Mouse (Mus musculus) limb, embryonic 14.5 days (tissue): Measurements from ENCODE around the gene Tmco1. TPM values are rescaled to one million over a fixed set of nuclear protein-coding genes. Genes with fewer than 3 reads are reported as not detected.

ENCODE experiments used
- ATAC-seq: fragments of 200-750 bp; cut with Nextera tagmentation; 2 replicates; pipeline ENCODE4 v1.8.0; 2017; ENCODE audit warnings: low read depth, moderate number of reproducible peaks, moderate TSS enrichment; ENCODE audit not compliant: low FRiP score
- DNase-seq: peaks from one replicate; pipeline ENCODE4 v3.0.0-alpha.2; 2015; ENCODE audit warnings: low spot score
- H3K27ac ChIP-seq: fragments of 300-500 bp; sonication (generic); replicated peaks from 2 replicates; pipeline ENCODE4 v1.5.1; 2014; ENCODE audit warnings: low read depth, mild to moderate bottlenecking, low read length, moderate library complexity, mixed read lengths
- H3K27me3 ChIP-seq: fragments of 300-500 bp; sonication (generic); 2 replicates; pipeline ENCODE4 v1.6.1; 2014; ENCODE audit warnings: low read length, mixed read lengths; ENCODE audit not compliant: control insufficient read depth, insufficient read depth
- H3K36me3 ChIP-seq: fragments of 300-500 bp; sonication (generic); 2 replicates; pipeline ENCODE4 v1.6.1; 2014; ENCODE audit warnings: mild to moderate bottlenecking, low read length, moderate library complexity, mixed read lengths; ENCODE audit not compliant: control insufficient read depth, insufficient read depth
- H3K4me1 ChIP-seq: fragments of 300-500 bp; sonication (generic); 2 replicates; pipeline ENCODE4 v1.6.1; 2014; ENCODE audit warnings: antibody characterized with exemption, low read length, mixed read lengths; ENCODE audit not compliant: control insufficient read depth, insufficient read depth
- H3K4me2 ChIP-seq: fragments of 300-500 bp; sonication (generic); replicated peaks from 2 replicates; pipeline ENCODE4 v1.6.1; 2014; ENCODE audit warnings: low read depth, mild to moderate bottlenecking, low read length, moderate library complexity; ENCODE audit not compliant: severe bottlenecking
- H3K4me3 ChIP-seq: fragments of 300-500 bp; sonication (generic); replicated peaks from 2 replicates; pipeline ENCODE4 v1.5.1; 2014; ENCODE audit warnings: low read length
- H3K9ac ChIP-seq: fragments of 300-500 bp; sonication (generic); 2 replicates; pipeline ENCODE4 v1.6.1; 2014; ENCODE audit warnings: mild to moderate bottlenecking, low read depth, low read length, moderate library complexity; ENCODE audit not compliant: severe bottlenecking
- H3K9me3 ChIP-seq: fragments of 300-500 bp; sonication (generic); 2 replicates; pipeline ENCODE4 v1.6.1; 2016; ENCODE audit warnings: low read length; ENCODE audit not compliant: control insufficient read depth
- POLR2A ChIP-seq: fragments of 200-500 bp; IDR thresholded peaks from 2 replicates; pipeline ENCODE4 v1.8.0; 2012; ENCODE audit warnings: inconsistent platforms, mild to moderate bottlenecking, moderate library complexity, borderline replicate concordance; ENCODE audit not compliant: insufficient read depth, insufficient read length; ENCODE audit errors: extremely low read depth
- WGBS: fragments of 180-500 bp; shearing (Covaris S2); extraction: QIAGEN DNeasy Blood & Tissue Kit; methylation state at CpG from one replicate; pipeline ENCODE4 v1.1.7; 2014; 5-methylcytosine and 5-hydroxymethylcytosine counted together
- polyA plus RNA-seq, 2 experiments: library from polyadenylated mRNA; depleted of rRNA in 1 of 2; stranded (reverse) in 1 of 2; unstranded in 1 of 2; fragments of >200 nt; fragmentation: Nextera tagmentation in 1 of 2; extraction: Ambion mirVana in 1 of 2; gene quantifications; 2 replicates each; pipeline versions ENCODE4 v1.2.1 to v1.2.3; 2012 to 2014

Tmco1 gene
- polyA plus RNA-seq, 2 experiments, result 73.4 to 86.5 TPM

- no peaks in the 10 kb centered on the region for H3K27me3 ChIP-seq
- H3K4me2 ChIP-seq, result no peak overlapping the region
- no peak for TF ChIP-seq POLR2A
- WGBS, result 53% methylated on average over 6 of the region's 6 CpGs
- DNase-seq, result no peak
- H3K9me3 ChIP-seq, result no peaks in the 10 kb centered on the region
- no peak for ATAC-seq
- no peak overlapping the region for H3K4me3 ChIP-seq
- no peaks in the 10 kb centered on the region for H3K4me1 ChIP-seq
- no peaks in the 10 kb centered on the region; the same call in 1 of the 2 replicates for H3K36me3 ChIP-seq
- H3K27ac ChIP-seq, result no peak overlapping the region
- no peak overlapping the region for H3K9ac ChIP-seq
These were observed 69.8 kb downstream of the Tmco1 start for GRCm38 (mm10) chr1:167378019-167378418.

- no peaks in the 10 kb centered on the region for H3K4me1 ChIP-seq
- H3K27ac ChIP-seq, result no peak overlapping the region
- WGBS, result 83% methylated on average over 5 of the region's 5 CpGs
- TF ChIP-seq POLR2A, result no peak
- no peaks in the 10 kb centered on the region for H3K9me3 ChIP-seq
- H3K9ac ChIP-seq, result no peak overlapping the region
- no peaks in the 10 kb centered on the region for H3K27me3 ChIP-seq
- no peak for ATAC-seq
- H3K4me2 ChIP-seq, result no peak overlapping the region
- no peak overlapping the region for H3K4me3 ChIP-seq
- no peak for DNase-seq
- no peaks in the 10 kb centered on the region; the same call in 1 of the 2 replicates for H3K36me3 ChIP-seq
These were observed 71.6 kb downstream of the Tmco1 start for GRCm38 (mm10) chr1:167379751-167380150.

- 86% methylated on average over 2 of the region's 2 CpGs for WGBS
- no peak overlapping the region for H3K27ac ChIP-seq
- DNase-seq (no peak), ATAC-seq (no peak)
- H3K4me1 ChIP-seq, result no peaks in the 10 kb centered on the region
- no peaks in the 10 kb centered on the region; the same call in 1 of the 2 replicates for H3K36me3 ChIP-seq
- TF ChIP-seq POLR2A, result no peak
- H3K4me2 ChIP-seq, result no peak overlapping the region
- no peaks in the 10 kb centered on the region for H3K9me3 ChIP-seq
- H3K9ac ChIP-seq, result no peak overlapping the region
- H3K4me3 ChIP-seq, result no peak overlapping the region
- H3K27me3 ChIP-seq, result no peaks in the 10 kb centered on the region
These were observed 72.0 kb downstream of the Tmco1 start for GRCm38 (mm10) chr1:167380223-167380622.

- Histone ChIP-seq H3K4me1 (no peaks in the 10 kb centered on the region), H3K27ac (no peak overlapping the region), H3K9ac (no peak overlapping the region), H3K4me2 (no peak overlapping the region), H3K36me3 (no peaks in the 10 kb centered on the region; the same call in 1 of the 2 replicates), H3K9me3 (no peaks in the 10 kb centered on the region), H3K27me3 (no peaks in the 10 kb centered on the region), H3K4me3 (no peak overlapping the region)
- 72% methylated on average over 8 of the region's 8 CpGs for WGBS
- ATAC-seq (no peak), DNase-seq (no peak)
- TF ChIP-seq POLR2A, result no peak
These were observed 73.2 kb downstream of the Tmco1 start for GRCm38 (mm10) chr1:167381050-167382015.

GRCm38 (mm10) chr1:167382316-167382715 lies 74.1 kb downstream of the Tmco1 start:
- no peak overlapping the region for H3K4me2 ChIP-seq
- no peak overlapping the region for H3K9ac ChIP-seq
- WGBS, result 85% methylated on average over 7 of the region's 7 CpGs
- no peak for TF ChIP-seq POLR2A
- no peaks in the 10 kb centered on the region for H3K36me3 ChIP-seq
- ATAC-seq (no peak), DNase-seq (no peak)
- no peaks in the 10 kb centered on the region for H3K9me3 ChIP-seq
- no peaks in the 10 kb centered on the region for H3K4me1 ChIP-seq
- no peak overlapping the region for H3K4me3 ChIP-seq
- no peaks in the 10 kb centered on the region for H3K27me3 ChIP-seq
- H3K27ac ChIP-seq, result no peak overlapping the region
